Mouse (Mus musculus): ENCODE data around the gene Med13l.

The Med13l gene

DNA sequence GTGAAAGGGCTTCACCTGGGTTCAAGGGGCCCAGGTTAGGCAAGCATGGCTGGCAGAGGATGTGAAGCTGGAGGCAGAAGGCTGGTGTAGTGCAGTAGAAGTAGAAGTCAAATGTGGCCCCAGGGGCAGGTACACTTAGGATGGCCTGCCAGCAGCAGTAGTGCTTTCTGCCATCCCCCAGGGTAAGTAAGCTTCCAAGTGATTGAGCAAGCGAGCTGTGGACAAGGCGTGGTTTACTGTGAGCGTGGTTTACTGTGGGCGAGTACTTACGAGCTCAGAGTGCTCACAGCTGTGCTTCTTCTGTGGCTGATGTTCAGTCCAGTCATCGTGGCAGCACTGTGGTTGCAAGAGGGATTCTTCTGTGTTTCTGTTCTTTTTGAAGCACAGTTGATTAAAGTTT, 103.5 kb downstream of the Med13l start:
- DNase-seq = peak; percentile 77

DNA sequence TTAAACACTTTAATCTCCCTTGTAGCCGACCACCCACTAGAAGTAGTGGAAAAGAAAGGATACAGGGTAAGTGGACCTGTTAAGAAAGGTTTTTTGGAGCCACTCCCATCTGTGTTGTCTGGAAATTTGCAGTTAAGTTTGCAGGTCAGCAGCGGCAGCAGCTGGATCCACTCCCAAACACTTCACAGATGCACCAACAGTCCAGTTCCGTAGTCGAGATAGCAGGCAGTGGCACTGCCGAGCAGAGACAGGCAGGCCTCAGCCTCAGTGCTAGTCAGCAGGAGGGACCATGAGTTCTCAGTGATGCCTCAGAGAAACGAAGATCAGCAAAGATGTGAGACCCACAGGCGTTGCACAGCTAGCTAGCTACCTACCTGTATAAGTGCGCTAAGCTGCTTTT, 104.5 kb downstream of the Med13l start:
- no peak for DNase-seq

DNA sequence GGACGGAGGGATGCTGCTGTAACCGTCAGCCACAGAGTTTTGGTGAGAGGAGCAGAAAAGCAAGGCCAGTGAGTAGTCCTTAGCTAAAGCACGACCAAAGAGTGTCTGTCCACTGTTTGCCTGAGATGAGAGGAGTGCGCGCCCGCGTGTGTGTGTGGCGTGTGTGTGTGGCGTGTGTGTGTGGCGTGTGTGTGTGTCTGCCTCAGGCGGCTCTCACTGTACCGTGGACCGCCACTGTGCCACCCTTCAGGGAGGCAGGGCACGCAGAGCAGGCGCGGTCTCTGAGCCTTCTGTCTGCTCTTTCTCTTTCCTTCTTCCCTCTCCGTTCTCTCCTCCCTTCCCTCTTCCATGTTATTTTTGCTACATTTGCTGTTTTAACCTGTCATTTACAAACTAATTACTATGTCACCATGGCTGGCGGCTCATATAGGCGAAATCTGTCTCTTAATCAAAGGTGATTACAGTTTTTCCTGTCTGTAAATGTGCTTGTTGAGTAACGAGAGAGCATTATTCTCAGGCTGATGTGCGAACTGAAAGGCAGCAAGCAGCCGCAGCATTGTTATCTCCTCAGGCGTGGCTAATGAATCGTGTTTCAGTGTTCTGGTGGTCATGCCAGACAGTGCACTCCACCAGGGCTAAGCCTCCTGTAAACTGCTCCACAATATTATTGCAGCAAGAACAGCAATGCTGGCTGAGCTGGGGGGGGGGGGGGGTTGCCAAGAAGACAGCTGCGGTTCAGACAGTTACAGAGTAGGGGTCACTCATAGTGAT, 106.1 kb downstream of the Med13l start:
- DNase-seq = no peak

DNA sequence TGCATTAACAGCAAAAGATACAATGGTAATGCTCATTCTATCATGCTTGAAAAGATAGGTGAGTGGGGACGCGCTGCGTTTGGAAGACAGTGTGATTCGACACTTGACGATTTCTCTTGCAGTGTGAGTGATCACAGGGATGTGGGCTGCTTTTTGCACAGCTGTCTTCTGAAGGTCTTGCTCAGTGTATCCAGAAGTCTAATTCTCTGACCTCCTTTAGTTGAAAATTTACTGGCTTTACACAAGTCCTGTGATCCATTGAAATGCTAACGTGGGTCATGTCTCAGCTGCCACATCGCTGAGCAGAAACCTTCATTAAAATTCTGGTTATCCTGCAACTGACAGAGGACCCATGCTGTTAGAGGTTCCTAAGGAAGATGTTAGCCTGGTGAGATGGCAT, 107.4 kb downstream of the Med13l start:
- no peak for DNase-seq

DNA sequence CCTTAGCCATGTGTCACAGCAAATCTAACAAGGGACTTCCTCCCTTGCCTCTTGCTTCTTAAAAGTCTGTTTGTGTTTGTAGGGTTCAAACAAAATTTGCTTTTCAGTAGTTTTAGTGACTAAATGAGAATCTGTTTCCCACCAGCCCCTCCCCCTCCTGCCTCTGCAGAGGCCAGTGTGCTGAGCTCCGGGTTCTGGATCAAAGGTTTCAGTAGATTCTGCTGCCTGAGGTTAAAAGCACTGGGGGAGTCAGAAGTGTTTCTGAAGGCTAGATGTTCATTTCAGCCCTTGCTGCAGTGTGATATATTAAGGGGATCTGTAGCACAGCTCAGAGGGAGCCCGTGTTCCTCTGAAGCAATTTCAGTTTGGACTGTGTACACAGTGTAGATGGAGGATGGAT, 108.5 kb downstream of the Med13l start:
- DNase-seq = no peak

DNA sequence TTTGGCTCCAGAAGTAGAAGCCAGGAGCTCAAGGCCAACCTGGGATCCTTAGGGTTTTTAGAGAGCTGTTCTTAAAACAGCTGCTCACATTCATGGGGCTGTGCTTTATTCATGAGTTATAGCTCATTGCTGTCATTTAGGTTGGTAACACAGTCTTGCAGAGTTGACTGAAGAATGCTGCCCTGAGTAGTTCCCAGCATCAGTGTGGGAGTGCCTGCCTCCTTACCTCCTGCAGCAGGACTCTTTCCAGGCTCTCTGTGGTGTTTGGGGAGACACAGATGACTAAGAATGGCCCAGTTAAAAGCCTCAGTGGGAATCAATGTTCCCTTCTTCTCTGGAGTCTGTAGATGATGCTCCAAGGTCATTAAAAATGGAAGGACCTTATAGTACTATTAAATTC, 111.6 kb downstream of the Med13l start:
- no peak for DNase-seq

DNA sequence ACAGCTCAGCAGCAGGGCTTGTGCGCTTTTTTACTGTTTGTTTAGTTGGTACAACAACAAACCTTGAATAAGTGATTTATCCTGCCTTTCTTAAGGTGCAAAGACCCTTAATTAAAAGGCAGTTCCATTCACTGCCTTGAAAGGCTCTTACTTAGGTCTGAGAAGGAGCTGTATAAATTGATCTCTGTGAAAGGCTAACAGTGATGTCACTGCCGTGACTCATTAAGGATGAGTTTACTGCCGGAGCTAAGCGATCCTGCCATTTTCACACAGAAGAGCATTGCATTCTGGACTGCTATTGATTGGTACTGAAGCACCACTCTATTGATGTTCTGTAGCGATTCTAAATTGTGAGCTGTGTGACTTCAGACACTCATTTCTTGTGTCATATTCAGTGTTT, 113.4 kb downstream of the Med13l start:
- no peak for DNase-seq

DNA sequence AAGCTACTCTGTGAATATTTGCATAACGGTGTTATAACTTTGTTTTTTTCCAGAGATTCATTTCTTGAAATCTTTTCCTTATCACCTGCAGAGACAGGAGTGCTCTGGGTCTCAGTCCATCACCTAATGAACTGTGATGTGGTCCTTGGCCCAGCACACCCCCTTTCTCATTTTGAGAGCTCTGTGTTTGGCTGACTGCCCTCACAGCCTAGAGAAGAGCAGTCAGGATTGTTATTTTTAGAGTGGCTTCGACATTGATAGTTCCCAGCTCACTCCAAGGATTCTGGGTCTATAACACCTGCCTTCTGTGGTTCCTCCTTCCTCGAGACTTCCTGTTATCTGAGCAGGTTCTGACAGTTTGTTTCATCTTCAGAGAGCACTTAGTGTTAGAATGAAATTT, 113.8 kb downstream of the Med13l start:
- no peak for DNase-seq

DNA sequence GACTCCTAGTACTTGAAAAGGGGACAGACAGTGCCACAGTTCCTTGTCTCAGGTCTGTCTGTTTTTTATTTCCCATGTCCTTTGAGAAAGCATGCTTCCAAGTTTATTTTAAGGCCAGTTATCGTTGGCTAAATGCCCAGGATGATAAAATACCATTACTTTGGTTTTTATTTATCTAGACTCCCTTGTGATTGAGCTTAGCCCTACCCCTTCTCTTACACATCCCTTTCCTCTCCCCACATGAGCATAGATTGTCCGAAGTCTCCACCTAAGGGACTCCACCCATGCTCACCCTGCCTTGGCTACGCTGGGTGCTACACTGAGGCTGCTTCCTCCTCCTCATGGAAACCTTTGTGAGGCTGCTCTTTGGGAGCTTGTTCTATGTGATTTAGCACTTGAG, 115.2 kb downstream of the Med13l start:
- DNase-seq = peak; percentile 59

DNA sequence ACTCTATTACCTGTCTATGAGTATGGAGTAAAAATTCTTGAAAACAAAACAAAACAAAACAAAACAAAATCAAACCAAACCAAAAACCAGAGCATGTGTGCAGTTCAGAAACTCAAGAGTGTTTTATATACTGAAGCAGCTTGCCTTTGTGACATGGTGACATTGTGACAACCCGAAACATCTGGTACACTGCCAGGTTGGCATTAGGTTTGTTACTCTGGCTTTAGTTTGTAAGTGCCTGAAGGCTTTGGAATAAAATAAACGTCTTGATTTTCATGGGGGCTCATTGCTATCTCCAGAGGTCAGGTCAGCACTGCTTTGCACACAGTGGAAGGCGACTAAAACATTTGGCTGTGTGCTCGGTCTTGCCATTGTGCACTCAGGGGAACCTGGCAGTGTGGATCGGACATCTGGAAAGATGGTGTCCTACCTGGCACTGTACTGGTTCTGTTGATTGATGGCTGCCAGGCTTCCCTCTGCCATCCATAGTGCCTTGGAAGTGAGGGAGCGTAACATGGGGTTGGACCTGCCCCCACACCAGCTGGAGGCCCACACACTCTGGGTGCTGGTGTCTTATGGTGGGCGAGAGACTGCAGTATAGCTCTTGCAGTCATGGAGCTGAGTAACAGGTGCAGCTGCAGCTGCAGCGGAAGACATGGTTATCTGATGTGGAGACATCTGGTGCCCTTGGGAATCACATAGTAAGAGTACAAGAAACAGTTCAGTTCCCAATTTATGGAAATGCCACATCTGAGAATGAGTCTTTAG, 115.9 kb downstream of the Med13l start:
- no peak for DNase-seq

DNA sequence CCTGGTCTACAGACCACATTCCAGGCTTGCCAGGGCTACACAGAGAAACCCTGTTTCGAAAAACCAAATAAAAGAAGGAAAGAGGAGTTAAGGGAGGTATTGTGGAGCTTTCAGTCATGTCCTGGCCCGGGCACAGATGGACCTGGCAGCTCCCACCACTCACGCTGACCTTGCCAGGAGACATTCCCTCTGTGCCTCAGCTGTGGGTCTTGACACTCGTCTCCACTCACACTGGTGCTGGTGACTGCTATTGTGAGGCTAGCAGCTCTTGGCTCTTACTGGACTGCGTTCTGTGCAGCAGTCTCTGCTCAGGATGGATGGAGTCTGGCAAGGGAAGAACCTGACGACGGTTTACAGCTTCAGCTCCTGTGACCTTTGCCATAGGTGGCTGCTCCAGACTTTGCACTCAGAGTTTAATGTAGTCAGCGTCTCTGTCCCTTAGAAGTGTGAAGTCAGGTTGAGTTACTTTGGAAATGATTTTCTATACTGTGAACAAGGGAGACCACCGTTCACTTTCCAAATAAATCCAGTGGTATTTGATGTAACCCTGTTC, 118.9 kb downstream of the Med13l start:
- DNase-seq = no peak

DNA sequence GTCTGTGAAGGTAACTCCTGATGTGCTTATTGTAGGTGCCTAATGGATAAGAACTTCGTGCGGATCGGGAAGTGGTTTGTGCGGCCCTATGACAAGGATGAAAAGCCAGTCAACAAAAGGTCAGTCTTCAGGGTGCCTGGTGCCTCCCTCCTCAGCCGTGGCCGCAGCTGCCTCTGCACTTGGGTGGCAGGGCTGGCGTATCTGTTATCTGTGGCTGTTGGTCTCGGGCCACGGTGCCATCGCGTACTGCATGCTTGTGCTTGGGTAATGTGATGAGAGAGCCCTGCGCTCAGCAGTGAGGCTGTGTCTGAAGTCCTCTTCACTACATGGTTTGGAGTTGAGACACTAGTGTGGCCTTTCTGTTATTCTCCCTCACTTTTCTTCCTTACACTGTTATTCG, 120.4 kb downstream of the Med13l start:
- DNase-seq = no peak

DNA sequence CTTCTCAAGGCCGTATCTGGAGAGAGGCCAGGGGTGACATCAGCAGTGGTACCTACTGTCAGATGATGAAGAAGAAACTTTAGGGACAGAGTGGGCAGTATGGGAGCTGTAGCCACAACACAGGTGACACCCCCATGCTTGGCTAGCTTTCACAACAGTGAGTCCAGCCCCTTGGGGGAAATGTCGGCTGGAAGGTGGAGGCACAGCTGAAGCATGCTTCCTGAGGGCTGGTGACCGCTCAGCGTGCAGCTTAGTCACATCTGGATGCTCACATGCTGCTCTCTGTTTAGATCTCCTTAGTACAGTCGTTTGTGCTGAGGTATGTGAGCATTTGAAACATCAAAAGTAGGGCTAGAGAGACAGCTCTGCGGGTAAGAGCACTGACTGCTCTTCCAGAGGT, 121.5 kb downstream of the Med13l start:
- no peak for DNase-seq

DNA sequence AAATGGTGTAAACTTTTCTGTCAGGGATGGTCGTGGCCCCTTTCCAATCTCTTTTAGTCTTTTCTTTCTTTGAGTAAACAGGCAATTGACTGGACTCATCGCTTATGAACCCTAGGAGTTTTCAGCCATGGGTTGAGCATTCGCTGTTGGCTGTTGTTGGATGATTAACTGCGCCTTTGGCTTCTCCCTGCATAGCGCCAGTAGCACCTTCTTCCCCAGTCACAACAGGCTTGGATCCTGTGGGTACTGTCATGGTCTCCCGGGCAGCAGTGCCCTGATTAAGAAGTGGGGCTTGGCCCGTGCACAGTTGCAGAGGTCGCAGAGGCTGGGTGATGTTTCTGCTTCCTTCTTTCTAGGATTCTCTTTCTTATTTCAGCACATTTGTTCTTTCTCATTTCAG, 124.7 kb downstream of the Med13l start:
- DNase-seq = no peak

DNA sequence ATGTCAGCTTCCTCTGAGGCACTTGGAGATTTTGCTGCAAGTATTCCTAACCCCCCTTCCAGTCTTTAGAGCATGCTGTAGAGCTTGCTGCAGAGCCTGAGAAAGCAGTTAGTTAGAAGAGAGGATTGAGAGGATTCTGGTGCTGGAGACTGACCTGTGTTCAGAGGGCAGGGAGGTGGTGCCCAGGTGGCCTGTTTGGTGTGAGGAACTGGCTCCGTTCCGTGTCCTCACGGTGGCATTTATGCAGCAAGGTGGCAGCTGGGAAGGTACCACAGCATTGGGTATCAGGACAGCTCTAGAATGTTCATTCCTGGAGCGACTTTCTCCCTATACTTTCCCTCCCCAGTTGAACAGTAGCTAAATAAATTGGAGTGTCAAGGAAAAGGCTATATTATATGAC, 125.5 kb downstream of the Med13l start:
- no peak for DNase-seq

DNA sequence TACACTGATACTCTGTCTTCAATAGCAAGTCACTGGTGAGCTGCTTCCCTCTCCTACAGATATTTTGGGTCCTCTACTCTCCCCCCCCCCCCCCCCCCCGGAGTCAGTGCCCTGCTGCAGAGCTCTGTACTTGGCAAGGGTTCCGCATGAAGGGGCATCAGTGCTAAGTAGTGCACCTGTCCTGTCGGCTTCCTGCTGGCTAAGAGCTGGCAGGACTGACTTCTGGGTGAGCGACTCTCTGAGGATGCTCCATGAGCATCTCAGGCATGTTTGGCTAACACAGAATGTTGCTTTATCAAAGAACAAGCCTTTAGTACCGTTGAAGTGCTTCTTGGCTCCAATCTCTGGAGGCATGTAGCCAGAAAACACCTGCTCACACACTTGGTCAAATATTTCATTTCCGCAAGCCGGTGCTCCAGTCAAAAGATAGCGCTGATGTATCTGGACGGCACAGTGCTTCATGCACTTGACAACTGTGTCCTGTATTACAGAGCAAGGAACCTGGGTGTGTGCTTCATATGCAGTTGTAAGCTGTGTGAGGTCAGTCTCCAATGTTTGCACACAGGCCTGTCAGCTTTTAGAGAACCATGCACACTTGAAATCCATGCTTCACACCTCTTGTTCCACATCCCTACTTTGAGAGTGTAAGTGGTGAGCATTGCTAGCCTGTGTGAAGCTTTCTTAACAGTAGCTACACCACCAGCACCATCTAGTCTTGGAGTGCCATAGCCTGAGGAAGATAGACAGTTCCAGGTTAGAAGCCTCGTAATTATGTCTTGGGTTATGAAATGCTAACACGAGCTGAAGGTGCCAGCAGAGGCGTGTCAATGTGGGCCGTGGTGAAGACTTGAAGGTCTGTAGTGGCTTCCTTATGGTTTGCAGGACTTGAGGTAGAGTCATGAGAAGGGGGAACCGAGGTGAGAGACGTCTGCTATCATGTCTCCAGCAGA, 128.7 kb downstream of the Med13l start:
- DNase-seq = peak; percentile 79

DNA sequence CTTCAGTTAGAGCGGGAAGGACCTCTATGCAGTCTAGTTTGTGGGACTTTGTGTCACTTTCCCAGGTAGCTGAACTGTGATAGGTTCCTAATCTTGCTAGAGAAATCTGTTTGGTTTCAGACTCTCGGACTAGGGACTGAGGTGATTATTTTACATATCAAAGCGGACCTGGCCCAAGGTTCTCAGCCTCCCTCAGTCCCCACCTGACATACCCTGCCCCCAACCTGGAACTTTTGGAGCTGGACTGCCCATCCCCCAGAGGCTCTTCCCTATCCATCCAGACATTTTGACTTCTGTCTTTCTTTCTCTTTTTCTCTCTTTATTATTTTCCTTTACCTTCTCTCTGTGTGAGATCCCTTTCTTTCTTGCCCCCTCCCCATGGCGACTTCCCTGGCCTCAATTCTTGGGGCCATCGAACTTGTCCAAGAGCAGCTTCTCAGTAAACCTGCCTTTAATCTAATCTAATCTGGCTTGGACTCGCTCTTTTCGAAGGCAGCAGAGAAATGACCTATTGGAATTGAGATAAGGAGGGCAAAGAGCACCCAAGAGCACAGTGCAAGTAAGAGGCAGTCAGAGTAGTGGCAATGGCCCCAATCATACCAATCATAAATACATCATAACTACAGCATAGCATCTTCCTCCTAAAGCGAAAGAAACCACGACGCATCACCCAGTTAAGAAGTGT, 130.7 kb downstream of the Med13l start:
- no peak for DNase-seq

DNA sequence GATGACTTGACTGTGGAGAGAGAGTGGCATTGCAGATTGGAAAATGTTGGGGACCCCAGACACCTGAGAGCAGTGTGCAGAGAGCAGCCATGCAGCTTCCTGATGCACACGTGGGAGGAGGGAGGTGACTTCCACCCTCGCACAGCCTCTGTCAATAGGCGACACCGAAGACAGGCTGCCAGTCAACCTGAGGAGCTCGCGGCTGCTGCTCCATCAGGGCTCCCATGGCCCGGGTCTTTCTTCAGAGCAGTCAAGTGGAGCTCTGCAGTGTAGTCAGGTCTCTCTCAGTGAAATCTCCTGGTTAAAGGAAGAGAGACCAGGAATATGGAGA, 131.2 kb downstream of the Med13l start:
- DNase-seq = no peak

DNA sequence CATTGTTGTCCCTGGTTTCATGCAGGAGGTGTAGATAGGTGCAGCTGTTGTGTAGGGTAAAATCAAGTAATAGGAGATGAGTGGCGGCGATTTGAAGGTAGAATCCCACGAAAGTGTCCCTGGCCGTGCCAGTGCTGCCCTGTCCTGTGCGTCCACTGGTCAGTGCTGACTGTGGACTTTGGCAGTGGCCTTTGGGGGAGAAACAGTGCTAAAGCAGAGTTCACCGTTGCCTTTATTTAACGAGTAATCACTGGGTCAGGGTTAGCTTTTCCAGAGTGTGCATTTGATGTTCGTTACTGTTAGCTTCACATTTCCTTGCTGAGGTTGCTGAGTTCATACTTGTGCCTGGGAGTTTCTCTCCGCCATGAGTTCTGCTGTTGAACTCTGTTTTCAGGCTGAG, 133.5 kb downstream of the Med13l start:
- no peak for DNase-seq

DNA sequence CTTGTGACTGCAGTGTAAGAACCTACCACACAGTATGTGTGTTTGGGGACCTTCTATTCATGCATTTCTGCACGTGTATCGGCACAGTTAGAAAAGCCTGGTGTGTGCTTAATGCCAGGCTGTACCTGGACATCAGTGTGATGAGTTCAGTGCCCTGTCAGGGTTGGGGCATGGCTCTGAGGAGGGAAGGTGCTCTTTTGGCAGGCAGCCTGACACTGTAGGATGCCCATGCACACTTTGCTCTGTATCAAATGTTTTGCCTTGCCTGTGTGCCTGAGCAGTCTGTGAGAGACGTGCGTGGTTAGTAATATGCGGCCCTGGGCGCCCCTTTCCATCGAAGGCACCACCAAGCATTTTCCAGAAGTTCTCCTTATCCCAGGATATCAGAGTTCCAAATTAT, 136.6 kb downstream of the Med13l start:
- DNase-seq = no peak

DNA sequence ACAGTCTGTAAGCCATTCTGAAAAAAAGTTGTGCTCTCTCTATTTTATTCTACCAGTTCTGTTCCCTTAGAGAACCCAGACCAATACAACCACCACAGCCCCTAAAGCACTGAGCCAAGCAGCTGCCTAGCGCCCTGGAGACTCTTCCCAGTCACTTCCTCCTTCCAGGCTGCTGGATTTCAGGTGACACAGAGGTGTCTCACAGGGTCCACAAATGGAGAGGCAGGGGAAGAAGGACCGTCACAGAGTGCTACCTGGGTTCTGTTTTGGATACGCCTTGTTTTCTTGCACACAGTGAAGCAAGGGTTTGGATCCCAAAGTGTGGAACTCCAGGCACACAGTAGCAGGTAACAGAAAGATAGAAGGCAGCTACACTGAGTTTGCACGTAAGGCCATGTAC, 140.5 kb downstream of the Med13l start:
- no peak for DNase-seq

DNA sequence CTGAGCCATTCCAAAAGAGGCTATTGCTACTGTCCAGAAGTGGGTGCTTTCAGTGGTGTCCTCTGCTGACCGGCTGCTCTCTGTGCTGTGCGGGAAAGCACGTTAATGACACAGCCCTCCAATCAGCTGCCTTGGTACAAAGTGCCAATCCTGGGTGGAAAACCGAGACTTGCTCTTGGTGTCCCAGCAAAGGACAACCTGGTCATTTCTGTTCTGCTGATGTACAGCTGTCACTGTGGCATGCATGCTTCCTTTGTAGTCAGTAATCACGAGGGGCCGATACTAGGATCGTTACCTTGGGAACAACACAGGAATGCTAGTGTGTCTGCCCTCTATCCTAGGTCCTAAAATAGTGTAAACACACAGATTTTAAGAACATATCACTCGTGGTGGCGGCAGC, 142.2 kb downstream of the Med13l start:
- DNase-seq = no peak

DNA sequence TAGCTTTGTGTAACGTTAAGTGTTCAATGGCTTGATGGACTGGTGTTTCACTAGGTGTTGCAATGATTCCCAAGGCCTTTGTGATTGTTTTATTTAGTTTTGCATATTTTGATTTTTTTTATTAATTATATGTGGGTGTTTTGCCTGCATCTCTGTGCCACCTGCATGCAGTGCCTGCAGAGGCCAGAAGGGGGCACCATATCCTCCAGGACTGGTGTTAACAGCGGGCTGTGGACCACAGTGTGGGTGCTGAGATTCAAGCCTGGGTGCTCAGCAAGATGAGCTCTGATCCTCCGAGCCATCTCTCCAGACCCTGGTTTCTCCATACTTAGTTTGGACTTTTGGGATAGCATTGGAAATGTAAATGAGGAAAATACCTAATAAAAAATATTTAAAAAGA, 143.7 kb downstream of the Med13l start:
- DNase-seq = peak; percentile 32

Data from lung, postnatal 36 days (tissue).